Comparison of ENCODE assay signal across 16 mouse cellular contexts in genomic region chr3:54487844-54488243, GRCm38 (mm10).
DNase-seq lines count a peak whose midpoint lies in the region; ATAC-seq and TF ChIP-seq lines count a peak whose summit lies in the region.
"Had no signal": no experiment of that assay in that cellular context is flagged by ENCODE, and none has a peak within 500 bp of the region (broad histone marks: within the 10 kb centered on the region; RNA-seq: fewer than 3 reads in every experiment).

No protein-coding gene starts in this region.

- peak; percentile 16; the same call in 1 of the 2 replicates for TF ChIP-seq CTCF in gastrocnemius, adult 2 months (IDR thresholded peaks at IDR 0.05)
- TF ChIP-seq CTCF in liver, postnatal 0 days (IDR thresholded peaks at IDR 0.05; ENCODE audit: low read depth): peak; percentile 54

- H3K27ac ChIP-seq in gastrocnemius, adult 2 months: no peak overlapping the region
- no peak overlapping the region for H3K27ac ChIP-seq in liver, postnatal 0 days (ENCODE audit: low read depth)
- no peak overlapping the region for H3K27ac ChIP-seq in forebrain, embryonic 11.5 days (ENCODE audit: low read depth, low read length)
- H3K27ac ChIP-seq: limb, embryonic 10.5 days; midbrain, embryonic 15.5 days had no signal

- WGBS in liver, postnatal 0 days (ENCODE audit: insufficient replicate concordance): 64% methylated on average over 4 of the region's 4 CpGs
- WGBS in forebrain, embryonic 11.5 days: 75% methylated on average over 4 of the region's 4 CpGs

- no peaks in the 10 kb centered on the region for H3K36me3 ChIP-seq in liver, postnatal 0 days (replicated peaks; ENCODE audit: insufficient read depth, low read length)
- H3K36me3 ChIP-seq in forebrain, embryonic 11.5 days (ENCODE audit: control insufficient read depth, insufficient read depth, low read length): no peaks in the 10 kb centered on the region
- H3K36me3 ChIP-seq: limb, embryonic 10.5 days; midbrain, embryonic 15.5 days had no signal

- H3K9ac ChIP-seq in liver, postnatal 0 days (replicated peaks): no peak overlapping the region
- H3K9ac ChIP-seq in forebrain, embryonic 11.5 days (ENCODE audit: low read length): no peak overlapping the region
- H3K9ac ChIP-seq: forebrain, postnatal 0 days; midbrain, embryonic 15.5 days had no signal

- no peaks in the 10 kb centered on the region for H3K9me3 ChIP-seq in liver, postnatal 0 days (ENCODE audit: low read length)
- H3K9me3 ChIP-seq in forebrain, embryonic 11.5 days (ENCODE audit: control insufficient read depth, low read length): no peaks in the 10 kb centered on the region
- H3K9me3 ChIP-seq: limb, embryonic 10.5 days; midbrain, embryonic 15.5 days had no signal

- no peaks in the 10 kb centered on the region for H3K4me1 ChIP-seq in liver, postnatal 0 days (ENCODE audit: insufficient read depth)
- no peaks in the 10 kb centered on the region for H3K4me1 ChIP-seq in forebrain, embryonic 11.5 days (replicated peaks; ENCODE audit: control insufficient read depth, insufficient read depth, low read length)
- H3K4me1 ChIP-seq: limb, embryonic 10.5 days; midbrain, embryonic 15.5 days had no signal

- no peak for ATAC-seq in liver, postnatal 0 days
- ATAC-seq in megakaryocyte progenitor cell, adult 5-6 weeks (replicated peaks; ENCODE audit: poor library complexity): peak; percentile 54; the same call in 1 of the 2 replicates
- no peak for ATAC-seq in forebrain, embryonic 11.5 days (replicated peaks; ENCODE audit: low FRiP score)
- ATAC-seq: forebrain, postnatal 0 days; midbrain, embryonic 15.5 days had no signal

- H3K27me3 ChIP-seq in liver, postnatal 0 days (ENCODE audit: insufficient read depth, low read length): no peaks in the 10 kb centered on the region
- H3K27me3 ChIP-seq in forebrain, embryonic 11.5 days (ENCODE audit: control insufficient read depth, insufficient read depth, low read length): no peaks in the 10 kb centered on the region
- H3K27me3 ChIP-seq: midbrain, embryonic 15.5 days had no signal

- intact Hi-C loops in gastrocnemius, adult 2 months (cut with DNase I): no loop called here
- intact Hi-C loops in gastrocnemius, postnatal 36 days (cut with DNase I): no loop called here

- no peak overlapping the region for H3K4me2 ChIP-seq in liver, postnatal 0 days (ENCODE audit: low read depth, low read length)
- no peak overlapping the region for H3K4me2 ChIP-seq in forebrain, embryonic 11.5 days (ENCODE audit: low read depth, low read length, severe bottlenecking)
- H3K4me2 ChIP-seq: midbrain, embryonic 15.5 days had no signal

- no peak overlapping the region for H3K4me3 ChIP-seq in gastrocnemius, adult 2 months
- H3K4me3 ChIP-seq in liver, postnatal 0 days (ENCODE audit: low read depth, low read length): no peak overlapping the region
- no peak overlapping the region for H3K4me3 ChIP-seq in forebrain, embryonic 11.5 days (ENCODE audit: low read depth, low read length)
- H3K4me3 ChIP-seq: limb, embryonic 10.5 days; midbrain, embryonic 15.5 days had no signal

- no peak for DNase-seq in gastrocnemius, adult 2 months
- no peak for DNase-seq in gastrocnemius, postnatal 36 days
- DNase-seq in liver, postnatal 0 days: no peak
- DNase-seq in liver: no peak
- peak; percentile 74 for DNase-seq in ES-CJ7 (ENCODE audit: low read depth, low spot score)
- DNase-seq in heart, adult 18-20 months: no peak
- DNase-seq in forebrain, embryonic 11.5 days (ENCODE audit: low spot score): no peak
- DNase-seq: cerebellum, postnatal 14 days; forebrain, postnatal 0 days; gastrocnemius, postnatal 25 days; heart, postnatal 36 days; kidney, adult 18-20 months; layer of hippocampus, adult 9-11 months had no signal

- no peak for TF ChIP-seq EP300 in liver, postnatal 0 days (IDR thresholded peaks at IDR 0.05; ENCODE audit: low read depth)
